In genomic region chr10:79926491-79927323, GRCm38 (mm10) we compare ENCODE assay signal across 8 mouse cellular contexts. TPM values are rescaled to one million over a fixed set of nuclear protein-coding genes. Genes with fewer than 3 reads are reported as not detected.
DNase-seq lines count a peak whose midpoint lies in the region; ATAC-seq and TF ChIP-seq lines count a peak whose summit lies in the region.

TSS of gene Arid3a (plus strand) at chr10:79927043.

- intact Hi-C loops in heart, adult 2 months (cut with DNase I): loop anchor here (2.0 to 5.0 kb wide), 3 partner anchors 58 to 216 kb away; partner anchors contain the start of genes Abca7, Cbarp and Tmem259

- H3K9ac ChIP-seq in embryonic facial prominence, embryonic 13.5 days: peak within 1 kb of the TSS; percentile 96
- H3K9ac ChIP-seq in heart, adult 2 months (ENCODE audit: low read depth, low read length): peak within 1 kb of the TSS; percentile 81
- peak within 1 kb of the TSS; percentile 90 for H3K9ac ChIP-seq in limb, embryonic 12.5 days (replicated peaks)
- peak within 1 kb of the TSS; percentile 77 for H3K9ac ChIP-seq in midbrain, embryonic 14.5 days (replicated peaks; ENCODE audit: low read length)

- no peaks in the 10 kb centered on the region for H3K9me3 ChIP-seq in embryonic facial prominence, embryonic 13.5 days
- no peaks in the 10 kb centered on the region; the same call in 1 of the 2 replicates for H3K9me3 ChIP-seq in limb, embryonic 12.5 days
- H3K9me3 ChIP-seq in midbrain, embryonic 14.5 days (ENCODE audit: control insufficient read depth, low read length): no peaks in the 10 kb centered on the region

- peaks cover 37% of the 10 kb centered on the region for H3K4me1 ChIP-seq in embryonic facial prominence, embryonic 13.5 days
- H3K4me1 ChIP-seq in heart, adult 2 months (ENCODE audit: control insufficient read depth, insufficient read depth, low read length): 0 out of 2 replicates have a peak, but pooled peaks cover 1% of the 10 kb centered on the region
- 0 out of 2 replicates have a peak, but pooled peaks cover 2% of the 10 kb centered on the region for H3K4me1 ChIP-seq in kidney, adult 2 months (ENCODE audit: control insufficient read depth, insufficient read depth, low read length)
- peaks cover 46% of the 10 kb centered on the region for H3K4me1 ChIP-seq in limb, embryonic 12.5 days (replicated peaks)
- peaks cover 16% of the 10 kb centered on the region for H3K4me1 ChIP-seq in midbrain, embryonic 14.5 days (ENCODE audit: control insufficient read depth, insufficient read depth, low read length)

- H3K27ac ChIP-seq in embryonic facial prominence, embryonic 13.5 days: peak within 1 kb of the TSS; percentile 98
- peak within 1 kb of the TSS; percentile 86 for H3K27ac ChIP-seq in heart, adult 2 months
- peak within 1 kb of the TSS; percentile 97 for H3K27ac ChIP-seq in kidney, adult 2 months (ENCODE audit: insufficient read depth, low read depth, low read length)
- peak within 1 kb of the TSS; percentile 97 for H3K27ac ChIP-seq in limb, embryonic 12.5 days
- peak within 1 kb of the TSS; percentile 88 for H3K27ac ChIP-seq in midbrain, embryonic 14.5 days (replicated peaks; ENCODE audit: low read depth, low read length)

- TF ChIP-seq CTCF in heart, adult 2 months (IDR thresholded peaks at IDR 0.05): no peak
- no peak for TF ChIP-seq CTCF in kidney, adult 2 months (conservative IDR thresholded peaks at IDR 0.05; ENCODE audit: insufficient read depth, insufficient read length, low read depth, low read length)

- peak within 1 kb of the TSS; percentile 89 for H3K4me2 ChIP-seq in embryonic facial prominence, embryonic 13.5 days
- peak within 1 kb of the TSS; percentile 87 for H3K4me2 ChIP-seq in limb, embryonic 12.5 days
- H3K4me2 ChIP-seq in midbrain, embryonic 14.5 days (ENCODE audit: low read length): peak within 1 kb of the TSS; percentile 88

- 0 out of 2 replicates have a peak, but pooled peaks have one; percentile 40 for TF ChIP-seq EP300 in heart, adult 2 months (IDR thresholded peaks at IDR 0.05; ENCODE audit: insufficient read depth, low read depth, low read length)

- ATAC-seq in embryonic facial prominence, embryonic 13.5 days (ENCODE audit: insufficient number of reproducible peaks, insufficient read depth, low FRiP score, low TSS enrichment, low read depth): peak; percentile 70
- ATAC-seq in limb, embryonic 12.5 days (ENCODE audit: insufficient number of reproducible peaks, insufficient read depth, low FRiP score, low TSS enrichment, low read depth): peak; percentile 45
- peak; percentile 78 for ATAC-seq in midbrain, embryonic 14.5 days (ENCODE audit: low FRiP score, low TSS enrichment)

- no peak for TF ChIP-seq POLR2A in heart, adult 2 months (IDR thresholded peaks at IDR 0.05; ENCODE audit: insufficient read depth, low read depth, low read length)
- no peak for TF ChIP-seq POLR2A in kidney, adult 2 months (IDR thresholded peaks at IDR 0.05; ENCODE audit: low read depth, low read length)

- peak within 1 kb of the TSS; percentile 95 for H3K4me3 ChIP-seq in embryonic facial prominence, embryonic 13.5 days
- peak within 1 kb of the TSS; percentile 66 for H3K4me3 ChIP-seq in heart, adult 2 months
- peak within 1 kb of the TSS; percentile 99 for H3K4me3 ChIP-seq in kidney, adult 2 months (ENCODE audit: insufficient read depth, low read depth, low read length)
- H3K4me3 ChIP-seq in limb, embryonic 12.5 days (replicated peaks): peak within 1 kb of the TSS; percentile 97
- peak within 1 kb of the TSS; percentile 87 for H3K4me3 ChIP-seq in midbrain, embryonic 14.5 days (replicated peaks; ENCODE audit: low read depth, low read length)

- H3K27me3 ChIP-seq in embryonic facial prominence, embryonic 13.5 days: peaks cover 27% of the 10 kb centered on the region
- peaks cover under 1% of the 10 kb centered on the region for H3K27me3 ChIP-seq in heart, adult 2 months (ENCODE audit: control insufficient read depth, insufficient read depth, low read length)
- no peaks in the 10 kb centered on the region for H3K27me3 ChIP-seq in kidney, adult 2 months (replicated peaks; ENCODE audit: control insufficient read depth, insufficient read depth, low read length)
- H3K27me3 ChIP-seq in limb, embryonic 12.5 days: peaks cover 26% of the 10 kb centered on the region
- peaks cover 23% of the 10 kb centered on the region for H3K27me3 ChIP-seq in midbrain, embryonic 14.5 days (ENCODE audit: control insufficient read depth, insufficient read depth, low read length)

- DNase-seq in 416B (ENCODE audit: low read depth): peak; percentile 91
- DNase-seq in adrenal gland, postnatal 4 days (ENCODE audit: low spot score in 2 of 2): peak; percentile 66 to 75
- peak; percentile 93 to 96 for DNase-seq in heart, adult 2 months
- peak; percentile 93 for DNase-seq in kidney, adult 2 months
- DNase-seq in midbrain, embryonic 14.5 days: peak; percentile 96
- DNase-seq in spleen, adult 12 weeks (ENCODE audit: low spot score): peak; percentile 80

- H3K79me2 ChIP-seq in heart, adult 2 months (replicated peaks; ENCODE audit: control insufficient read depth, insufficient read depth, low read length): no peaks in the 10 kb centered on the region

- WGBS in embryonic facial prominence, embryonic 13.5 days: 0% methylated on average over 63 of the region's 63 CpGs
- WGBS in heart, adult 2 months: under 1% methylated on average over 63 of the region's 63 CpGs
- WGBS in kidney, adult 2 months: under 1% methylated on average over 63 of the region's 63 CpGs
- under 1% methylated on average over 62 of the region's 63 CpGs for WGBS in limb, embryonic 12.5 days
- whole genome bisulfite sequencing in midbrain, embryonic 14.5 days: under 1% methylated on average over 63 of the region's 63 CpGs

- H3K36me3 ChIP-seq in embryonic facial prominence, embryonic 13.5 days: peaks cover 12% of the 10 kb centered on the region
- no peaks in the 10 kb centered on the region for H3K36me3 ChIP-seq in heart, adult 2 months (ENCODE audit: control insufficient read depth, insufficient read depth, low read length)
- no peaks in the 10 kb centered on the region for H3K36me3 ChIP-seq in kidney, adult 2 months (ENCODE audit: control insufficient read depth, insufficient read depth, low read length)
- peaks cover 15% of the 10 kb centered on the region for H3K36me3 ChIP-seq in limb, embryonic 12.5 days
- H3K36me3 ChIP-seq in midbrain, embryonic 14.5 days (ENCODE audit: control insufficient read depth, insufficient read depth, low read length): 0 out of 2 replicates have a peak, but pooled peaks cover 7% of the 10 kb centered on the region

RNA-seq across cellular contexts. Expression of gene Arid3a, which starts in this region (rescaled TPM):
- 10 to 100 TPM; 12.6 to 15.9 TPM for total RNA-seq in adrenal gland, postnatal 4 days (2021)
- 5.3 and 6.9 TPM in 2 replicates for polyA plus RNA-seq in embryonic facial prominence, embryonic 13.5 days (2015; fragmentation: Nextera tagmentation; extraction: Ambion mirVana)
- 1 to 10 TPM; 1.3 to 1.5 TPM for total RNA-seq in heart, adult 2 months (2021)
- 0.88 and 1.7 TPM in 2 replicates for polyA plus RNA-seq in heart, adult 2 months (2012; rRNA removed)
- polyA plus RNA-seq in kidney, adult 2 months (2012; rRNA removed): 6.7 and 8.1 TPM in 2 replicates
- 8.4 and 8.6 TPM in 2 replicates for polyA plus RNA-seq in limb, embryonic 12.5 days (2016; fragmentation: Nextera tagmentation; extraction: Ambion mirVana)
- polyA plus RNA-seq in midbrain, embryonic 14.5 days (2014; fragmentation: Nextera tagmentation; extraction: Ambion mirVana): 2.4 and 4.0 TPM in 2 replicates

Comparison
In these comparisons a context has a peak if more than half of its experiments do, and no peak if none do; other contexts are left out.
1. Peak in every context shown above with its lines: DNase-seq, ATAC-seq, H3K4me3 ChIP-seq and H3K27ac ChIP-seq.
2. RNA of gene Arid3a (total RNA-seq): 12.6 to 15.9 TPM in adrenal gland, postnatal 4 days; 1.3 to 1.5 TPM in heart, adult 2 months; every median in the first group is over 4 times any median in the second.